Mouse (Mus musculus): Measurements from ENCODE around the gene Prl7d1. TPM values are rescaled to one million over a fixed set of nuclear protein-coding genes. Genes with fewer than 3 reads are reported as not detected.

Gene Prl7d1
- polyA plus RNA-seq (2017; shearing (Covaris generic)), result not detected

GRCm38 (mm10) chr13:27716636-27717035 lies at the start of gene Prl7d1:
Gene Prl7d1, minus strand, starts transcription at chr13:27716736.

GRCm38 (mm10) chr13:27667936-27668335 lies 48.6 kb downstream of the Prl7d1 start, which contains the start of gene Prl7a2:
Gene Prl7a2, minus strand, starts transcription at chr13:27668036.

Other genes starting within 250 kb of the Prl7d1 start
- gene Prl8a8, start 203.5 kb downstream of the Prl7d1 start, polyA plus RNA-seq (2017; shearing (Covaris generic)), result not detected
- gene Prl8a9, start 152.1 kb downstream of the Prl7d1 start, polyA plus RNA-seq (2017; shearing (Covaris generic)), result not detected
- not detected for gene Prl8a1, start 134.6 kb downstream of the Prl7d1 start, polyA plus RNA-seq (2017; shearing (Covaris generic))
- gene Prl7b1, start 106.2 kb downstream of the Prl7d1 start, polyA plus RNA-seq (2017; shearing (Covaris generic)), result not detected
- not detected for gene Prl7a1, start 74.2 kb downstream of the Prl7d1 start, polyA plus RNA-seq (2017; shearing (Covaris generic))
- gene Prl7a2, start 48.7 kb downstream of the Prl7d1 start, polyA plus RNA-seq (2017; shearing (Covaris generic)), result 0.14 TPM
- not detected for gene Prl7c1, start 64.1 kb upstream of the Prl7d1 start, polyA plus RNA-seq (2017; shearing (Covaris generic))
- gene Prl2a1, start 84.9 kb upstream of the Prl7d1 start, polyA plus RNA-seq (2017; shearing (Covaris generic)), result not detected
- gene Prl2c1, start 132.6 kb upstream of the Prl7d1 start, polyA plus RNA-seq (2017; shearing (Covaris generic)), result 0.22 TPM